Mouse (Mus musculus) CH12.LX (cell line): ENCODE data around the gene Ccdc60.

Experiments
- CHD2 ChIP-seq: IDR thresholded peaks from 2 replicates; pipeline ENCODE4 v1.6.1; 2011; ENCODE audit warnings: low read length, improper control_type of control experiment
- CTCF ChIP-seq, 2 experiments: IDR thresholded peaks in 1 of 2; conservative IDR thresholded peaks in 1 of 2; 2 replicates each; pipeline ENCODE4 v1.5.1; 2011 to 2012; ENCODE audit warnings: low read depth in 2 of 2, low read length in 2 of 2, improper control_type of control experiment in 1 of 2, inconsistent platforms in 1 of 2, mild to moderate bottlenecking in 1 of 2, moderate library complexity in 1 of 2
- ELF1 ChIP-seq: IDR thresholded peaks from 2 replicates; pipeline ENCODE4 v1.6.1; 2014; ENCODE audit warnings: low read depth, mild to moderate bottlenecking, inconsistent platforms, low read length, improper control_type of control experiment
- EP300 ChIP-seq: IDR thresholded peaks from 2 replicates; pipeline ENCODE4 v1.6.1; 2011; ENCODE audit warnings: low read length, improper control_type of control experiment
- IRF4 ChIP-seq: IDR thresholded peaks from 2 replicates; pipeline ENCODE4 v1.6.1; 2014; ENCODE audit warnings: low read depth, mild to moderate bottlenecking, inconsistent platforms, low read length, improper control_type of control experiment
- JUND ChIP-seq: conservative IDR thresholded peaks from 2 replicates; pipeline ENCODE4 v1.6.1; 2011; ENCODE audit warnings: low read depth, low read length, improper control_type of control experiment
- MAX ChIP-seq: IDR thresholded peaks from 2 replicates; pipeline ENCODE4 v1.6.1; 2011; ENCODE audit warnings: low read length, improper control_type of control experiment
- MXI1 ChIP-seq: IDR thresholded peaks from 2 replicates; pipeline ENCODE4 v1.6.1; 2011; ENCODE audit warnings: mild to moderate bottlenecking, low read depth, low read length, improper control_type of control experiment
- NRF1 ChIP-seq: IDR thresholded peaks from 2 replicates; pipeline ENCODE4 v1.6.1; 2014; ENCODE audit warnings: low read depth, mild to moderate bottlenecking, inconsistent platforms, low read length, improper control_type of control experiment, moderate library complexity
- POLR2A ChIP-seq: IDR thresholded peaks from 2 replicates; pipeline ENCODE4 v1.6.1; 2011; ENCODE audit warnings: low read depth, mild to moderate bottlenecking, improper control_type of control experiment, low read length
- TCF12 ChIP-seq: IDR thresholded peaks from 2 replicates; pipeline ENCODE4 v1.6.1; 2014; ENCODE audit warnings: low read depth, mild to moderate bottlenecking, inconsistent platforms, low read length, improper control_type of control experiment
- USF1 ChIP-seq: IDR thresholded peaks from 2 replicates; pipeline ENCODE4 v1.6.1; 2014; ENCODE audit warnings: low read depth, mild to moderate bottlenecking, inconsistent platforms, low read length, improper control_type of control experiment
- ZC3H11A ChIP-seq: IDR thresholded peaks from 2 replicates; pipeline ENCODE4 v1.6.1; 2012; ENCODE audit warnings: low read depth, mild to moderate bottlenecking, inconsistent platforms, low read length, improper control_type of control experiment
- ZKSCAN1 ChIP-seq: IDR thresholded peaks from 2 replicates; pipeline ENCODE4 v1.6.1; 2012; ENCODE audit warnings: low read depth, inconsistent platforms, low read length, improper control_type of control experiment, borderline replicate concordance

GRCm38 (mm10) chr5:116208741-116209368 is 79.9 kb downstream of the Ccdc60 start:
- TF ChIP-seq MXI1 (no peak), ZC3H11A (no peak), CTCF (conservative IDR thresholded peaks at IDR 0.05 in 1 of 2, IDR thresholded peaks at IDR 0.05 in 1 of 2; ENCODE audit: low read depth in 2 of 2, low read length in 2 of 2) (no peak), POLR2A (no peak), NRF1 (no peak), ELF1 (no peak), MAX (no peak), USF1 (no peak), IRF4 (no peak), EP300 (no peak), JUND (no peak), TCF12 (no peak), ZKSCAN1 (no peak), CHD2 (no peak)
